Mouse (Mus musculus) limb, embryonic 10.5 days (tissue): ENCODE results near the gene B3galnt1. TPM values are rescaled to one million over a fixed set of nuclear protein-coding genes. Genes with fewer than 3 reads are reported as not detected.

Experiments
- DNase-seq: peaks from one replicate; pipeline ENCODE4 v3.0.0-alpha.2; 2017; ENCODE audit warnings: low spot score
- H3K27ac ChIP-seq: fragments of 300-500 bp; sonication (generic); 2 replicates; pipeline ENCODE4 v1.5.1; 2016; ENCODE audit warnings: mild to moderate bottlenecking
- H3K27me3 ChIP-seq: fragments of 300-500 bp; sonication (generic); 2 replicates; pipeline ENCODE4 v1.6.1; 2016; ENCODE audit warnings: low read depth, mild to moderate bottlenecking; ENCODE audit not compliant: poor library complexity, severe bottlenecking
- H3K36me3 ChIP-seq: fragments of 300-500 bp; sonication (generic); 2 replicates; pipeline ENCODE4 v1.6.1; 2016; ENCODE audit warnings: mild to moderate bottlenecking, moderate library complexity
- H3K4me1 ChIP-seq: fragments of 300-500 bp; sonication (generic); 2 replicates; pipeline ENCODE4 v1.6.1; 2016
- H3K4me3 ChIP-seq: fragments of 300-500 bp; sonication (generic); 2 replicates; pipeline ENCODE4 v1.5.1; 2016; ENCODE audit warnings: mild to moderate bottlenecking, moderate library complexity
- H3K9me3 ChIP-seq: fragments of 300-500 bp; sonication (generic); replicated peaks from 2 replicates; pipeline ENCODE4 v1.6.1; 2016; ENCODE audit warnings: mild to moderate bottlenecking
- WGBS: fragments of 180-500 bp; shearing (Covaris S2); methylation state at CpG from one replicate; pipeline ENCODE4 v1.1.7; 2016; 5-methylcytosine and 5-hydroxymethylcytosine counted together
- polyA plus RNA-seq: library from polyadenylated mRNA; unstranded; fragments of >200 nt; fragmentation: Nextera tagmentation; extraction: Ambion mirVana; gene quantifications from 2 replicates; pipeline ENCODE4 v1.2.1, GENCODE M21; 2016

B3galnt1 gene
- polyA plus RNA-seq, 1 experiment from 2014 or later = 23.0 TPM

DNA sequence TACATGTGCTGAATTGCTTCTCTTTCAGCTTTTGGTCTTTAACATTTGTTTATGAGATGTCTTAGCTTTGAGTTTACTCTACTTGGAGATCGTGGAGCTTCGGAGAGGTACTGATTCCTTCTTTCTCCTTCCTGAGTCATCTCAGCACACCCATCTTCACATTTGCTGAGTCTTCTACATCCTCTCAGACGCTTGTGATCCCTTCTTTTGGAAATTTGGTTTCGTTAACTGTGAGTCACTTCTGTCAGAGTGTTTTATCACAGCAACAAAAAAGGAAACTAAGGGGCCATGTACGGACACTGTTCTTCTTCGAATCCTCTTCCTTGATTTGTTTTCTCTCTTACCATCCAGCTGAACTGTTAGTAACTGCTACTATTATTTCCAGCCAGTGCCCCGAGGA is 69.2 kb downstream of the B3galnt1 start:
- no peaks in the 10 kb centered on the region for H3K27me3 ChIP-seq
- H3K36me3 ChIP-seq = no peaks in the 10 kb centered on the region
- peaks cover 5% of the 10 kb centered on the region; the same call in 1 of the 2 replicates for H3K4me1 ChIP-seq
- no peak overlapping the region for H3K27ac ChIP-seq
- no peaks in the 10 kb centered on the region for H3K9me3 ChIP-seq
- WGBS = 82% methylated on average over 7 of the region's 7 CpGs
- no peak for DNase-seq
- H3K4me3 ChIP-seq = no peak overlapping the region

DNA sequence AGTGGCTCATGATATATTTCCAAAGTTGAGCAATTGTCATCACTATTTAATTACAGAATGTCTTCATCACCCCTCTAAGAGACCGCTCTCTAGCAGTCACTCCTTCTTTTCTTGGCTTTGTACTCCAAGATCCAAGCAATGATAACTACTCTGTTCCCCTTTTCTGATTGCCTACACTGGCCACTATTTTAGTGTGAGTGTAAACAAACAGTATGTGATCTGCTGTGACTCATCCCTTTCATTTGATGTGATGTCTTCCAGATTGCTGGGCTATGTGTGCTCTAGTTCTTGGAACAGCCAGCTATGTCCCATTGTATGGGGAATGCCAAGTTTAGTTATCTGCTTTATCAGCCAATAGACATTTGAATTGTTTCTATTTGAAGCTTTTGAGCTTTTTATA is 71.4 kb downstream of the B3galnt1 start:
- H3K27ac ChIP-seq = no peak overlapping the region
- 83% methylated on average over 1 of the region's 1 CpGs for WGBS
- H3K4me1 ChIP-seq = peaks cover 9% of the 10 kb centered on the region; the same call in 1 of the 2 replicates
- no peaks in the 10 kb centered on the region for H3K9me3 ChIP-seq
- H3K27me3 ChIP-seq = no peaks in the 10 kb centered on the region
- no peak overlapping the region for H3K4me3 ChIP-seq
- DNase-seq = no peak
- no peaks in the 10 kb centered on the region for H3K36me3 ChIP-seq

DNA sequence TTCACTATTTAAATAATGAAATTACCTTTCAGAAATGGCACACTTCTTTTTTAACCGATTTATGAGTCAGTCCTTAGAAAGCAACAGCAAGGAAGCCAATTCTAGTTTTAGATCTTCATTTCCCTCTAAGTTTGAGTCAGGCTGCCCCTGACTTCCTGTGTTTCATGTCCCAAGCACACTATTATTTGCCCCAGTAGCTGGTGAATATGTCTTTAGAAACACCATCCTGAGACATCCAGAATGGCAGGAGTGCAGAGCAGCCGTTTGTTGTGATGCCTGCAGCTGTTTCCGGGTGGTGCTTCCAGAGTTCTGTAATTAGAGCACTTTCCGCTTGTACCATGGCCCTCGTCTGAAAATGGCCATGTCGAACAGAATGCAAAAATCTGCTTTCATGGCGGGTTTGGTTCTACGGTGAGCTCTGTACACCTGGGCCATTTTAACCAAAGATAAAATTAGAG is 73.7 kb downstream of the B3galnt1 start:
- peaks cover 17% of the 10 kb centered on the region for H3K4me1 ChIP-seq
- H3K27ac ChIP-seq = no peak overlapping the region
- no peaks in the 10 kb centered on the region for H3K27me3 ChIP-seq
- no peak for DNase-seq
- no peak overlapping the region for H3K4me3 ChIP-seq
- H3K9me3 ChIP-seq = no peaks in the 10 kb centered on the region
- 76% methylated on average over 8 of the region's 8 CpGs for WGBS
- no peaks in the 10 kb centered on the region for H3K36me3 ChIP-seq

DNA sequence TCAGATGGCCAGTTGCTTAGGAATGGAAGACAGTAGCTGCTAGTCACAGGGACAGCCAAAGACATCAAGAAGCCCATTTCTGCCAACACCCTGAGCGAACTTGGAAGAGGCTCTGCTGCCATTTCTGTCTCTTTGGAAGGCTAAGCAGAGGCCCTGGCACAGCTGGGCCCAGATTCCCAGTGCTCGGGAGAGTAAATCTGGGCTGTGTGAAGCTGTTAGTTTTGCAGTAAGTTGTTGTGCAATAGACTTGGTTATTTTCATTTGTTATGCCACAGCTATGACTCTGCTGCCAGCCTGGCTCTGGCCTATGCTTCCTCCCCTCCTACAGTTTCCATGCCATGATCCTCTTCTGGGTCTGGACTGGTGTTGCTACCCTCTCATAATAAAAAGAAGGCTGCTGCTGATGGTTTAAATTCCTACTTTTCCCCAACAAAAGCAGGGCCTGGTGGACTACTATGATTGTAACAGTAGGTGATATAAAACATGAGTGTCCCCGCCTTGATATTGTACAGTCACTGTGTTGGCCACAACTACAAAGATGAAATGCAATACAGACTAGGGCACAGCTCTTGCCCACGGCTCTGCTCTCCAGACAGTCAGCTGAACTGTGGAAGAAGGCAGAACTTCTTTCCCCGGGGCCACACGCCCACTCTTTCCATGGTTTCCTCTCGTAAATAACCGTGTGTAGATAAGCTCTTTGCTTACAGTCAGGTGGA is 74.2 kb downstream of the B3galnt1 start:
- H3K27me3 ChIP-seq = no peaks in the 10 kb centered on the region
- H3K27ac ChIP-seq = no peak overlapping the region
- no peak overlapping the region for H3K4me3 ChIP-seq
- no peaks in the 10 kb centered on the region for H3K36me3 ChIP-seq
- H3K4me1 ChIP-seq = peaks cover 23% of the 10 kb centered on the region
- no peak for DNase-seq
- H3K9me3 ChIP-seq = no peaks in the 10 kb centered on the region
- WGBS = 84% methylated on average over 8 of the region's 8 CpGs

Other genes starting within 250 kb of the B3galnt1 start
- gene Nmd3, start 123.0 kb upstream of the B3galnt1 start, polyA plus RNA-seq = 156 and 179 TPM in 2 replicates